Mouse (Mus musculus) spleen, postnatal 10 days (tissue): ENCODE results near the gene BC024978.

ENCODE experiments used
- DNase-seq, 2 experiments: peaks; one replicate each; pipeline ENCODE4 v3.0.0; 2021 to 2022; ENCODE audit warnings: low spot score in 2 of 2

BC024978 gene

DNA sequence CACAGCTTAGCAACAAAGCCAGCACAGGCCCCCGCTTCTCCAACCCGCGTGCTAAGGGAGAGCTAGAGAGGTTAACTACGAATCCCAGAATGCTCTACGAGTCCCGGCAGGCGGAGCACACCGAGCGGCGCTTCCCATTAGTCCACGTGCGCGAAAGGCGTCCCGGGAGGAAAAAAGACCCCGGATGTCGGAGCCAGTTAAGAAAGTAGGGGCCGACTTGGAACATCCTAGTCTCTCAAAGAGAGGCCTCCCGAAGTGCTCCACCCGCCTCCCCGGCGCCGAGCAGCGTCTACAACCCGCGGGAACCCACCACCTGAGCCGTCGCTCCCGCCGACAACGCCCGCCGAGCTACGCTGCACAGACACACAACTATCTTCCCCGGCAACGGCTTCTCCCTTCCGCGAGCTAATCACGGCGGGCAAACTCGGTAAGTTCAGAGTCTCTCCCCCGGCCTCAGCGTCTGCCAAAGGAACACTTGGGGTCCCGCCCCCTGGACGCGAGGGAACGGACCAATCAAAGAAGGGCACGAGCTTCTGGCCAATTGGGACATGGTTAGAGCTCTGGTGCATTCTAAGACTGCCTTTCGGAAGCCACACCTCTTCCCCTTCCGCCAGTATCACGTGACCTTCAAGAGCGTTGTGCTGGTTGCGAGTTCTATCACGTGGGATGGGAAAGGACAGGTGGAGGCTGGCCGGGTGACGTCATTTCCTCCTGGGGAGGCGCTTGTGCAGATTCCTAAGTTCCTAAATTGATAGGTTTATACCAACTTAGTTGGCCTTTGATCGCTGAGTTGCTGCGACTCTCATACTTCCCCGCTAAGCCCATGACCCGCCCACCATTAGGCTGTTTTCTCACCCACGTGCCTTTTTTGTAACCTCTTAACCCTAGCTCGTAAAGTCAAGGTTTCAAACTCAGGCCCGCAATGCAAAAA lies at the start of gene BC024978, which contains the start of gene Snrpa:
Gene BC024978, plus strand, starts transcription at position 101 of the 931 bp plus-strand sequence.
Gene Snrpa, minus strand, starts transcription at position 591 of the 931 bp plus-strand sequence.
- DNase-seq = peak; percentile 85 to 93

GRCm38 (mm10) chr7:27153205-27153764 lies 42.3 kb upstream of the BC024978 start, which contains the start of gene Cyp2t4:
Gene Cyp2t4, plus strand, starts transcription at chr7:27153714.
- no peak for DNase-seq

- DNase-seq = no peak
Measured at GRCm38 (mm10) chr7:27156005-27156404, 39.6 kb upstream of the BC024978 start.

GRCm38 (mm10) chr7:27158171-27158570 lies 37.4 kb upstream of the BC024978 start:
- no peak for DNase-seq

- no peak for DNase-seq
Measured at GRCm38 (mm10) chr7:27159256-27159655, 36.3 kb upstream of the BC024978 start.

DNA sequence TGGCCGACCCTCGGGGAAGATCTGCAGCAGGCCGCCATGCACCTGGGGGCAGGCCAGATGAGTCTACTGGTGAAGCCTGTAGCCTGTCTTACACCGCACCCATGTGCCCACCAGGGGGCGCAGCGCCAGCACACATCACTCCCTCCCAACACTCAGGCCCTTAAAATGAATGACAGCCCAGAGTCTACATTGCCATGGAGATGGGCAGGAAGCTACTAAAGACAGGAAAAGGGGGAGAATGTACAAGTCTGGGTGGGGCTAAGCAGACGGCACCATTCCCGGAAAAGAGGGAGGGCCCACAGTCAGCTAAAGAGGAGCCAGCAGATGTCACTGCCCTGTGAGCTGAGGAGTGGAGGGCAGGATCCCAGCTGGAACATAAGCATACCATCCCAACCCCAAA lies 35.7 kb upstream of the BC024978 start:
- DNase-seq = peak; percentile 79 to 91

GRCm38 (mm10) chr7:27160921-27161320 lies 34.7 kb upstream of the BC024978 start:
- no peak for DNase-seq

DNA sequence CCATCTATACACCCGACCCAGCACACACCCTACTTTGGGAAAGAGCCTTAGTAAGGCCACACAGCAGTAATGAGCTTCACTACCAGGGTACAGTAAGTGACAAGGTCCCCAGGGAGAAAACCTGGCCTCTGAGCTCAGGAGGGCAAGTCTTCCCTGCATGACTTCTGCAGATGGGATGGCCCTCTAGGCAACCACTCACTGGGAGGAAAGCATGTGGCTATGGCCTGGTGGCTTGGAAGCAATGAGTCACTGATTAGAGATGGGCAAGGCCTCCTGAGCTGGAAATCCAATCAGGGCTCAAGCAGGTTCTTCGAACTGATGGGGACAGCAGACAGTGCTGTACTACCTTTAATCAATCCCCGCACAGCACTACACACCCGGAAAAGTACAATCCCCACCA lies 33.8 kb upstream of the BC024978 start:
- DNase-seq = no peak

DNA sequence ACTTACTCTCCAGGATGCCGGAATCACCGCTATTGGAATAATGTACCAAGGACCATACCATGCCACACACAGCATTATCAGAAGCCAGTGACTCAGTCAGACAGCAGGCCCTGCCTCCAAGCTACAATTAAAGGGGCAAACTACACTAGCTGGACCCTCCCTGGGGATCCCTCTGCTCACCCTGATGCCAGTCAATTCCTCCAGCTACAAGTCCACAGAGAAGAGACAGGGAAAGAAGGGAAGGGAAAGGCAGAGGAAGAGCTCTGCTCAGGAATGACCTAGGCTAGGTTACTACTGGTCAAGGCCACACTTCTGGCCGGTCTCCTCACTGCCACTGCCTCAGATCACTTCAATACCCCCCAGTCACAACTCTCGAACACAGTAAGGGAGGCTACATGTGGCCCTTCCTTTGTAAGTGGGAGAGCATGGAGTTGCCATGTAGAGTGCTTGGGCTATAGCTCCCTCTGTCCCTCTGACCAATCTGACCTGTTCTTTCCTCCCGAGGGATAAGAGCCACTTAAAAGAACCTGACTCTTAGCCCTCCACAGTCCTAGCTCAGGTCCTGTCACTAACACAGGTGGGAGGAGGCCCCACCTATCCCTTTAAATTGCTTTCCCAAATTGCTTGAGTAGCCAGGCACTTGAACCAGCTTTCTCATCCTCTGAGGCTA lies 32.7 kb upstream of the BC024978 start:
- no peak for DNase-seq

DNA sequence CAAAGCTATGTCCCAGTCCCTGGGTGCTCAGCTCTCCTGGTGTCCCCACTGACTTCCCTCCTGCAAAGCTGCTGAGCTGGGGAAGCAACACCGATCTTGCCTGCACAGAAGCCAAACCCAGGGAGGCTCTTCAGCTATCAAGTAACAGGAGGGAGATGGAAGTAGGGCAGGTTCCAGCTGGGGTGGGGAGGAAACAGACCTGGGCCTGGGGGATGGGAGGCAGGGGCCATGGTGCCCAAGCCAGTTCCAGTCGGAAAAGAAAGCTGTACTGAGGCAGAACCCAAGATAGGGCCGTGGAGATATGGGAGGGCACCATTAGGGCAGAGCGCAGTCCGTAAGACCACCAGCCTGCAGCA lies 32.2 kb upstream of the BC024978 start:
- DNase-seq = no peak

- no peak for DNase-seq
Measured at GRCm38 (mm10) chr7:27164112-27164947, 31.3 kb upstream of the BC024978 start.

DNA sequence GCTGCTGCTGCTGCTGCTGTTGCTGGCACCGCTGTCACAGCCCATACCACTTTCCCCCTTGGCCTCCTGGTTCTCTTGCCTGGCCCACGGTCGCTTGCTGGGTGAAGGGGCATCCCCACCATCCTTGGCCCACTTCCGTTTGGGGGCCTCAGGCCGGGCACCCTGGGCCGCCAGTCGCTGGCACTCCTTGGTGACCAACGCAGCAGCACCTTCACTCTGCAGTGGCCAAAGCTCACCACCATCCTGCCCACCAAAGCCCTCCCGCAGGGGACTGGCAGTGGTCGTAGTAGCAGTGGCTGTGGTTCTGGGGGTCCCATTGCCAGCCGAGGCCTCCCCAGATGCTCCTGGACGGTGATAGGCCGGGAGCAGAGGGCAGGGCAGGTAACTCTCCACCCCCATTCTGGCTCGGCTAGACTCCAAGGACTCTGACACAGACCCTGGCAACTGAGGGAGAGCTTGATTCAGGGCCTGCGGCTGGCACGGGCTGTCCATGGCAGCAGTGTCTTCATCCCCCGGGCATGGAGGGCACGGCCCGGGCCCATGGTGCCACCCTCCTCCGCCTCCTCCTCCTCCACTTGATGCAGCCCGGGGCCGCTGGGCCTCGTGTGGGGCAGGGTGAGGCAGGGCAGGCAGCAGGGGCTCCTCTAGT lies 30.4 kb upstream of the BC024978 start:
- no peak for DNase-seq

DNA sequence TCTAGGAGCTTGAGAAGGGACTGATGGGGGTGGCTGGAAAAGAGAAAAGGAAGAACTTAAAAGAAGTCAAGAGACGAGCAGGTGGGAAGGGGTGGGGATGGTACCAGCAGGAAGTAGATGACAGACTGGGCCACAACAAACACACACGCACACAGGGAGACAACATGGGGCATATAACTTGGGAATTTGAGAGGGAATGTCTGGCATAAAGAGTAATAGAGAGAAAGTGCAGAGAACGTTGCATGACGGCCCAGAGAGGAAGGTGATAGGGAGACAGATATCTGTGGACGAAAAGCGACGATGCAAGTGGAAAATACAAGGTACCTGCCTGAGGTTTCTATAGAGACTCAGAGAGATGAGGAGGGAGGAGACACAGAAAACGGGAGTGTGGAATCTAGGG lies 29.9 kb upstream of the BC024978 start:
- no peak for DNase-seq

- DNase-seq = peak in 1 of 2 experiments; percentile 88
Measured at GRCm38 (mm10) chr7:27166229-27166613, 29.4 kb upstream of the BC024978 start.

- DNase-seq = peak; percentile 91 to 97
Measured at GRCm38 (mm10) chr7:27166614-27167474, 28.7 kb upstream of the BC024978 start, which contains the start of gene Egln2. Gene Egln2, minus strand, starts transcription at chr7:27166802.

GRCm38 (mm10) chr7:27167475-27168094 lies 28.0 kb upstream of the BC024978 start:
- DNase-seq = no peak

- no peak for DNase-seq
Measured at GRCm38 (mm10) chr7:27168371-27168770, 27.2 kb upstream of the BC024978 start.

GRCm38 (mm10) chr7:27170981-27171380 lies 24.6 kb upstream of the BC024978 start:
- no peak for DNase-seq

DNA sequence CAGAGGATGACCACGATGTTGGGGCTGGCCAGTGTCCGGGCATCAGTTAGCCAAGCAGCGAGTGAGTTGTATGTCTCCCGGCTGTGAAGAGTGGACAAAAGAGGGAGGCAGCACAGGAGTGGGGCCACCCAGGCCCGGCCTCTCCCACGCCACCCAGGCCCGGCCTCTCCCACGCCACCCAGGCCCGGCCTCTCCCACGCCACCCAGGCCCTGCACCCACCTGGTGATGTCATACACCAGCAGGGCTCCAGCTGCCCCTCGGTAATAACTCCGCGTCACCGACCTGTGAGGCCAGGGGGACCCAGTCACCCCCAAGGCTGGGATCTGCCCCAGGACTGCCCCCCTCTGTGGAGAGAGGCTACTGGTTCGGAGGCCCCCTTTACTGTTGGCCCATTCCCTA lies 21.1 kb upstream of the BC024978 start:
- DNase-seq = no peak

DNA sequence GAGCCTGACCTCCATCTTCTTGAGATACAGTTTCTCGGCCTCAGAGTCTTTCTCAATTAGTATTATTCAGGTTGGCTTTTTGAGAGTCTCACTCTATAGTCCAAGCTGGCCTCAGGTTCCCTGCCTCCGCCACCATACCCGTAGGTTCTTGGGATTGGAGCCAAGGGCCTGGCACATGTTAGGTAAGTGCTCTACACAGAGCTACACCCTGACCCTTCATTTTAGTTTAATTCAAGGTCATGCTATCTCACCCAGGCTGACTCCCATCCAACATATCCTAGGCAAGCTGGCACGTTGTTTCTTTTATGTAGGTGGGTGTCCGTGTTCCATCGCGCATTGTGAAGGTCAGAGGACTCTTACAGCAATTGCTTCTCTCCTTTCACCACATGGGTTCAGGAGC lies 20.7 kb upstream of the BC024978 start:
- DNase-seq = no peak
